Mouse (Mus musculus): Measurements from ENCODE around the gene Gm10382.
A peak's percentile ranks its signal among the peaks of the same experiment; 100 is the strongest.
"Not testable (repeated sequence)": the region's sequence is repeated elsewhere in the genome, so short reads cannot be mapped to it uniquely, and the experiment has no call there.

The Gm10382 gene

DNA sequence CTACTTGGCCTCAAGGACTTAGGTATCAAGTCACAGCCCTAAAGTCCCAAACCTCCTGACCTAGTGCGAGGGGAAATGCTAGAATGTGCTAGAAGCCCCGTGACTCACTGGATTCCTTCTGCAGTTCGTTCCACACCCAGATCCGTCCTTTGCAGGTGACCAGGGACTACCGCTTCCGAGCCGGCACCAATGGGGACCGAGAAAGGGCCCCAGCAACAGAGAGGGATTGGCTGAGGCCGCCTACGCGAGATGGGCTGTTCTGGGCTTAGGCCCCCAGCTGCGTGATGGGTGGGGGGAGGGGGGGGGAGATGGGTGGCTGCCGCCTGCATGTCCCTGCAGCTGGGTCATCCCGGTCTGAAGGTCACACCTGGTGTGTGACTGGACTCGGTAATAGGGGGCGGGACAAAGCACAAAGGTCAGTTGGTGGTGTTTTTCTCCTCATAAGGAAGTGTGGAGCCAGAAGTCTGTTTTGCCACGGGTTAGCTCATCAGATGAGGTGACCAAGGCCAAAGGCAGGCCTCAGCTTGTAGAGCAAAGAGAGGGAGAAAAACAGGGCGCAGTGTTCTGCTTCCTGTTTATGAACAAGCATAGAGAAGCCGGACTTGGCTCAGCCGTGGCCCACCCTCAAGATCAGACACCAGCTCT is 4.0 kb downstream of the Gm10382 start:
- peak; percentile 94 to 96 for DNase-seq (ENCODE audit: low spot score in 2 of 2)

DNA sequence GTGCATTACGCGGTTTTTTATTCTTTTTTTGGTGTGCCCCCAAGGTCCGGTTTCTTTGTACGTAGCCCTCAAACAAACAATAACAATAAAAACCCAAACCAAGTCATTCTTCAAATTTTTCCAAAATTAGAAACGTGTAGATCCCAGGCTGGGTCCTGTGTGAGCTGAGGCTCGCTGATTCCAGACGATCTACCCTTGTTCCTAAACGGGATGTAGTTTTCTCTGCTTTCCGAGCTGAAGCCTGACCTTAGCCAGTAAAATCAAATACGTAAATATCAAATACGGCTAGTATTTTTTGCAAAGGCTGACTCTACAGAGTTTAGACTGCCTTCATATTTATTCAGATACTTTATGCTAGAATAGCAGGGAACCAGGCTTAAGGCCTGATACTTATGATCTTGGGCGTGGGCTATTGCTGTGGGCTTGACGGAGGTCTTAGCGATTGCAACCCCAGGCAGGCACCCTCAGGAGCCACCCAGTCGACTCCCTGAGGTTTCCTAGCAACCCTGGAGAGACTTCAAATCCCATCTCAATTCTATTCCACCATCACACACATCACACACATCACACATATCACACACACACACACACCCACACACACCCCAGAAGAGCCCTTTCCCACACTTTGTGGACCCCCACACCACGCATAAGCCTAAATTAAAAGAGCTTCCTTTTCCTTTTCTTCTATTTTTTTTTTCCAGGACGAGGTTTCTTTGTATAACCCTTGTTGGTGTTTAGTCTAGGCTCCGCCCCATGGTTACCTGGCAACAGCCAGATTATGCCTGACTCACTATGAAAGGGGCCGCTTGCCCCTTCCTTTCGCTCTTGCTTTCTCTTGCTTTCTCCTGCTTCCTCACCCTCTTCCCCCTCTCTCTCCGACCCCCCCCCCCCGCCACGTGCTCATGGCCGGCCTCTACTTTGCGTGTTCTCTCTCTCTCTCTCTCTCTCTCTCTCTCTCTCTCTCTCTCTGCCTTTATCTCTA is 4.8 kb downstream of the Gm10382 start:
- peak; percentile 62 to 70 for DNase-seq (ENCODE audit: low spot score in 2 of 2)

DNA sequence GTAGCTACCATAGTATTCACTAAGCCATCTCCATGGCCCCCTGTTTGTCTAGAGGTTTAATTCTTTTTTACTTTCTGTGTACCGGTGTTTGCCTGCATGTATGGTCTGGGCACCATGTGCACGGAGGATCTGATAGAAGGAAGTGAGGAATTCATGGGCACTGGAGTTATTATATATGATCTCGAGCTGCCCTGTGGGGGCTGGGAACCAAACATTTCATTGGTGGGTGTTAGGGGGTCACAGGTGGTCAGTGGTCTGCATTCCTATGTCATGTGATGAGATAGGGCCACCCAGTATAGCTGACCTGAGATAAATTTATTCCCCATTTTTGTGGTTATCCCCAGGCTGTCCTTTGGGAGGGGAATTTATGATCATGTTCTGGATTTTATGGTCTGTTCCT is 5.9 kb downstream of the Gm10382 start:
- no peak for DNase-seq (ENCODE audit: low spot score in 2 of 2)

DNA sequence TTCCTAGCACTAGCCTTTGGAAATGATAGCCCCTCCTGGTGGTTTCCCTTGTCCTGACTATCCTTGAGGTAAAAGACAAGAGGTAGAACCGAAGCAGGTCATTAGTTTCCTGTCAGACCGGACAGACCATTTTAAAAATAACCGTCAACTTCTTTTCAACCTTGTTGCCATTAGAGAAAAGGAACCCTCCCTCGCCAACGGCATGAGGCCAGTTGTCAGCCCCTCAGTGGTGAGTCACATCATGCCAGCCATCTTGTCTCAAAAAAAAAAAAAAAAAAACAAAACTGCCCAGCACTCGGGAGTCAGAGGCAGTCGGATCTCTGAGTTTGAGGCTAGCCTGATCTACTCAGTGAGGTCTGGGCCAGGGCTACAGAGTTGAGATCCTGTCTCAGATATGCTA is 11.8 kb downstream of the Gm10382 start:
- no peak for DNase-seq (ENCODE audit: low spot score in 2 of 2)

DNA sequence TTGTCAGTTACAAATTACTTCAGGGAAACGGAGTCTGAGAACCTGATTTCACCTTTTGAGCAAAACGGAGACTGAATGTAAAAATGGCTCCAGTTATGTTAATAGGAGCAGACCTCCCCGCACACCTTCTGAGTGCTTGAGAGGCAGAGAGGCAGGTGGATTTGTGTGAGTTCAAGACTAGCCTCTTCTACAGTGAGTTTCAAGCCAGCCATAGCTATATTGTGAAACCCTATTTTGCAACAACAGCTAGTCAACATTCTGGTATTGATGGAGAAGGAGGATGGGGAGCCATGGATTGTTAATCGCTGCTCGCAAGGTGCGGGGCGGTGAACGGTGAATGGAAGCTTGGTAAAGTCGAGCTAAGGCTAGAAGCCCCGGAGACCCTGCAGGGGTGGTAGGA is 13.4 kb downstream of the Gm10382 start:
- DNase-seq (ENCODE audit: low spot score in 2 of 2) = no peak

DNA sequence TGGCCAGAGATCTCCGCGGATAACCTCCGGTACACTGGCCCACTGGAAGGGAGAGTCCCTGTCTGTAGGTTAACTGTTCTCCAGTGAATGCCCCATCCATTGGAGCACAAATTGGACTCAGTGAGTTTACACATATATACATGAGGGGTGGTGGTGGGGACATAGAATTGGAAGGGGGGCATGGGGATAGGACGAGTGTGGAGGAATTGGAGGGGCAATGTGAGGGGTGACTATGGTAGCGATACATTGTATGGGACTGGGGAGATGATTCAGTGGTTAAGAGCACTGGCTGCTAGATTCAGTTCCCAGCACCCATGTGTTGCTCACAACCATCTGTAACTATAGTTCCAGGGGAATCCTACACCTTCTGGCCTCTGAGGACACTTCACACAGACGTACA is 13.9 kb downstream of the Gm10382 start:
- DNase-seq (ENCODE audit: low spot score in 2 of 2) = no peak

DNA sequence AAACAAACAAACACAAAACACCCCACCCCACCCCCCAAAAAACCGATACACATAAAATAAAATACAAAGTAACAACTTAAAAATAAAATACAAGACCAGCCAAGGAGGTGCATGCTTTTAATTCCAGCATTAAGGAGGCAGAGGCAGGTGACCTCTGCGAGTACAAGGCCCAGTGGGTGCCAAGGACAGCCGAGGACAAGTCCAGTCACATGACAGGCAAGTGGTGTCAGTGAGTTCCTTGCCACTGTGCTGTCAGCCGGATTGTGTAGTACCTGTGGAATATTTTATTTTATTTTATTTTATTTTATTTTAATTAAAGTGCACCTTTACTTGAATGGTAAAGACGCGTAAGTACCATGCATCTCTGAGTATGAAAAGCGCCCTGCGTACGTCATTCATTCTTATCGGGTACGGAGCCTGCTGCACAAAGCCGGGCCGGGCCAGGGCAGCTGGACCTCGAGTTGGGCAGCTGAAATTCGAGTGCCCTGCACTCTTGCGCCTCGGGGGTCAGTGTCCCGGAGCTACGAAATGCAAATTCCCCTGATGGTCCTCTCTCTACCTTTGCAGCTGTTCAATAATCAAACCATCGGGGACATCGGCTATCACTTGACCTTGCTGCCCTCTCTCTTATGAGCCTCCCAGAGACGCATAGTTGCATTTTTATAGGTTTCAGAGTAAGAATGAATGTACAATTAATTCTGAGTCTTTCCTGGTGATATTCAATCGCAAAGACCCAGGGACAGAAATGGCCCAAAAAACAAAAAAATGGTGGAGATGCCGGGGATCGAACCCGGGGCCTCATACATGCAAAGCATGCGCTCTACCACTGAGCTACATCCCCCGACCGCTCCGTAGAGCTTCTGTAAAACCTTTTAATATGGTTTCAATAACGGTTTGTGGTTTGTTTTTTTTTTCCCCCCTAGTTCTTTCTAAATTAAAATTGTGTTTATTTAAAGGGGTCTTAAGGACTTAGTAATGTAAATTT is 14.7 kb downstream of the Gm10382 start:
- DNase-seq (ENCODE audit: low spot score in 2 of 2) = peak; percentile 49 to 61

DNA sequence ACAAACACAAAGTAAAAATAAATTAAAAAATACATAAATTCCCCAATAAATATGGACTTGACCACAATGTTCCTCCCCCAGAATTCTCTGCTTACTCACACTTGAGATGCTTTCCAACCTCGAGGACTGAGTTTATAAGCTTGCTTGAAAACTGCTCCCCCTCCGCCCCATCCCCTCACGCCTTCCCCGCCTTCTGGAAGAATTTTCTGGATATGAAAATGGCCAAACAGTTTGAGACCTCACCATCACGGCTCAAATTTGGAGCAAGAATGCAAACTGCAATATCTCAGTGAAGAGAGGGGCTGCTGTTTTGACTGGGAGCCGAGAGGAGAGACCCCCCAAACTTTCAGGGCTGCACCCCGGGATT is 15.4 kb downstream of the Gm10382 start:
- DNase-seq (ENCODE audit: low spot score in 2 of 2) = no peak

DNA sequence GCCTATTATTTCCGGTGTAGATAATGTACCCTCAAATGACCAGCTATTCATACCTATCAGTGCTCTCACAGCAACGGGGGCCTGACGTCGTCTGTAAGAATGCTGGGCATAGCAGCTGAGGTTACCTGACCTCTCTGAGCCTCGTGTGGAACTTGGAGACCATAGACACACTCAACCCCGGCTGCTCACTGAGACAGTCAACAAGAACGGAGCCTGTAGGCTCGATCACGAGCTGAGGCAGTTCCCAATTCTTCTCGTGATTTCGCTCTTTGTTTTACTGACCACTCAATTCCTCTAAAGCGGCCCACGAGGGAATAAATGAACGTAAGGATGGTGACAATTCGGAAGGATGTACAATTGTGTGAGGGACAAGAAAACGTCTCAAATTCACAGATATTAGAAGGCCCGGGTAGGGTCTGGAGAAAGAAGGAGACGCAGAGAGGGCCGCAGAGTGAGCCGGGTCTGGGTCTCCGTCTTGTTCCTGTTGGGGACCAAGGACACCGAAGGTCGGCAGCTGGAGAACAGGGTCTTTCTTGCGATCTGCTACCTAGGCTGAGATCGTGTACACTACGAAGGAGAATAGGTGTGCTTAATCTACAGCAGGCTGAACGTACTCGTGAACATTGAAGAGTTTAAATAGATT is 15.9 kb downstream of the Gm10382 start:
- DNase-seq (ENCODE audit: low spot score in 2 of 2) = peak; percentile 46 to 59

DNA sequence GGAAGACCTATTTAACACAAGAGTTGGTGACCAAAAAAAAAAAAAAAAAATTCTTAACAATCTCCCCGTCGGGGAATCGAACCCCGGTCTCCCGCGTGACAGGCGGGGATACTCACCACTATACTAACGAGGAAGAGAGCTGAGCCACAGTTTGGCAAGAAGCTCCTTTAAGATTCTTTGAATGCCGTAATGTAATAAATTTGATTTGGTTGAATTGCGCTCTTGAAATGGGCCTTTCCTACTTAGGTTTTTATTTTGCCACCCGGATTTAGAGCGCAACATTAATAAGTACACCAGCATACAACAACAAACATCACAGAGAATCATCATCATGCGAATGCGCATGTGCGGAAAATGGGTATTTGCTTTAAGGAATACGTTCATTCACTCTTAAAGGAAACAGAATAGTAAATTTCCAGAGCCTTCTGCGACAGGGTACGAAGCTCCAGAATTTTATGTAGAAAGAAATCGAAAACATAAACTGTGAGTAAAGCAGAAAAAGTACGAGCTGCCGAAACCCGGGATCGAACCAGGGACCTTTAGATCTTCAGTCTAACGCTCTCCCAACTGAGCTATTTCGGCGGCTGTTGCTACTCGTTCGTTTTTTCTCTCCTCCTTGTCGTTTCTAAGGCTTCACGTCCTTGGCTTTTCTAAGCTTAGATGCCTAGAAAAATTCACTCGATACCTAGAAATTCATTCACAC is 16.6 kb downstream of the Gm10382 start:
- peak; percentile 73 to 76 for DNase-seq (ENCODE audit: low spot score in 2 of 2)

DNA sequence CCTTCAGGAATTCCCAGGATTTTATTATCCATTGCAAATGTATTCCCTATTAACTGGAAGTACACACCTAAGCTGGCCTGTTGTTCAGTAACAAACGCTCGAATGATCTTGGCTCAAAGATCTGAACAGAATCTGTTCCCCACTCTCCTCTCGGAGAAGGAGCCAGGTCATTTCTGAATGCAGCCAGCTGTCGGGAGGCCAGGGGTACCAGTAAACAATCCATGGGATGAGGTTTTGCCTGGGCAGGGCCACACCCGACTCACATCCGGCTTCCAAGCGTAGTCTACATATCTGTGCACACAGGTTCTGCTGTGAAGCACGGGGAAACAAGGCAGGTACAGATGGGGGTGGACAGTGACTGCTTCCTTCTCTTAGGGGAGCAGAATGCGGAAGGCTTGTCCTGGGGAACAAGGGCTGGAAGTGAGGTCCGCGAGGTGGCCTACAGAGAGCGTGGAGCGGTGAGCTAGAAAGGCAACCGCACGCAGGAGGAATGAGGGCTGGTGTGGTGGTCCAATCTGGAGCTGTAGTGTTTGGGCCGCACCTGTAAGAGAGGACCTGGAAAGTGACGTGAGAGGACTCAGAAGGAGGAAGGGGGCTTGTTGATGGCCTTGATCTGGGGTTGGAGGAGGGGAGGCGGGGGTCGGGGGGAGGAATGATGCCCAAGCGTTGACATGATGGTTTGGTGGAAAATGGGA is 17.3 kb downstream of the Gm10382 start:
- peak in 1 of 2 experiments; percentile 51 for DNase-seq (ENCODE audit: low spot score in 2 of 2)

DNA sequence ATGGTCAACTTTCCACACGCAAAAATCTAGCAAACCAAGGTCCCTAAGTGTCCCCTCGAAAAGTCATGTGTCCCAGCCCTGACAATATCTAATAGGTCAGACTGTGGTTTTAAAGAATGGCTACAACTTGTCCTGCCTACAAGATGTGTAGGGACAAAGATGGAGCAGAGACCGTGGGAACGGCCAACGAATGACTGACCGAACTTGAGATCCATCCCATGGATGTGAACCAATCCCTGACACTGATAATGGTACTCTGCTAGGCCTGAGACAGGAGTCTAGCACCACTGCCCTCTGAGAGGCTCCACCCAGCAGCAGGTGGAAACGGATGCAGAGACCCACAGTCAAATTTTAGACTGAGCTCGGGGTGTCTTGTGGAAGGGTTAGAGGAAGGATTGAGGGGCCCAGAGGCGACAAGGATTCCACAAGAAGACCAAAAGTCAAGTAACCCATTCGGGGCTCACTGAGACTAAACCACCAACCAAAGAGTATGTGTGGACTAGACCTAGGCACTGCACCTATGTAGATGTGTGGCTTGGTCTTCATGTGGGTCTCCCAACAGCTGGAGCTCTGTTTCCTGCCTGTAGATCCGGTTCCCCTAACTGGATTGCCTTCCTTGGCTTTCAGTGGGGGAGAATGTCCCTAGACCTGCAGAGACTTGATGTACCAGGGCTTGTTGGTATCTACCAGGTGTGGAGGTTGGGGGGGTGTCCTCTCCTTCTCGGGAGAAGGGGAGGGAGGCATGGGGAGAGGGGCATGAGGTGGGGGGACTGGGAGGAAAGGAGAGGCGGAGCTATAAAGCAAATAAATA is 18.1 kb downstream of the Gm10382 start:
- no peak for DNase-seq (ENCODE audit: low spot score in 2 of 2)

DNA sequence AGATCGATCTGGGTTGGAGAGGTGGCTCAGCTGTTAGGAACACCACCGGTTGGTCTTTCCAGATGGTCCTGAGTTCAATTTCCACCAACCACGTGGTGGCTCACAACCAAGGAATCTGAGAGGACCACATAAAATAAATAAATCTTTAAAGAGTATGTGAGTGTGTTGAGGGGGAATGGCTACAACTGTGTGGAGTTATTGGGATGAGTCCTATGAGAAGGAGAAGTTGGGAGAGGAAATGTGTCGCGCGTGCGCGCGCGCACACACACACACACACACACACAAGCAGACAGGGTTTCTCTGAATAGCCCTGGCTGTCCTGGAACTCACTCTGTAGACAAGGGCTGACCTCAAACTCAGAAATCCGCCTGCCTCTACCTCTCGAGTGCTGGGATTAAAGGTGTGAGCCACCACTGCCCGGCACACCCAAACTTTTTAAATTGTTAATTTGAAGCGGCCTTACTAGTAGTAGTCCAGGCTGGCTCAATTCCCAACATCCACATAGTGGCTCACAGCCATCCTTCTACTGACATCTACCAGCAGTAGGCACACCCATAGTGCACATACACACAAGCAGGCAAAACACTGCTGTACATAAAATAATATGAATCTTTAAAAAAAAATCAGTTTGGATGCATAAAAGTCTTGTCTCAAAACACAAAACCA is 18.9 kb downstream of the Gm10382 start:
- DNase-seq (ENCODE audit: low spot score in 2 of 2) = no peak

DNA sequence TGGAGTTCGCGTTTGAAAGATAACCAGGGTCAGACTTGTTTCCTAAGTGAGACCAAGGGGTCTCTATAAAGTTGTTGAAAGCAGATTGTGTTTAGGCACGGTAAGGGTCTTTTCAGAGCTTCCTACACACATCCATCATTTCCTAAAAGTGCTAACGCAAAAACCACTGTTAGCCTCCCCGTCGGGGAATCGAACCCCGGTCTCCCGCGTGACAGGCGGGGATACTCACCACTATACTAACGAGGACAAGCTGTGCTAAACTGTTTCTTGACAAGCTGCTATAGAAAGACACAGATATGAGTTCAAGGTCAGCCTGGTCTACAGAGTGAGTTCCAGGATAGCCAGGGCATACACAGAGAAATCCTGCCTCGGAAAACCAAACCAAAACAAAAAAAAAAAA is 19.7 kb downstream of the Gm10382 start:
- DNase-seq (ENCODE audit: low spot score in 2 of 2) = peak; percentile 81 to 83

DNA sequence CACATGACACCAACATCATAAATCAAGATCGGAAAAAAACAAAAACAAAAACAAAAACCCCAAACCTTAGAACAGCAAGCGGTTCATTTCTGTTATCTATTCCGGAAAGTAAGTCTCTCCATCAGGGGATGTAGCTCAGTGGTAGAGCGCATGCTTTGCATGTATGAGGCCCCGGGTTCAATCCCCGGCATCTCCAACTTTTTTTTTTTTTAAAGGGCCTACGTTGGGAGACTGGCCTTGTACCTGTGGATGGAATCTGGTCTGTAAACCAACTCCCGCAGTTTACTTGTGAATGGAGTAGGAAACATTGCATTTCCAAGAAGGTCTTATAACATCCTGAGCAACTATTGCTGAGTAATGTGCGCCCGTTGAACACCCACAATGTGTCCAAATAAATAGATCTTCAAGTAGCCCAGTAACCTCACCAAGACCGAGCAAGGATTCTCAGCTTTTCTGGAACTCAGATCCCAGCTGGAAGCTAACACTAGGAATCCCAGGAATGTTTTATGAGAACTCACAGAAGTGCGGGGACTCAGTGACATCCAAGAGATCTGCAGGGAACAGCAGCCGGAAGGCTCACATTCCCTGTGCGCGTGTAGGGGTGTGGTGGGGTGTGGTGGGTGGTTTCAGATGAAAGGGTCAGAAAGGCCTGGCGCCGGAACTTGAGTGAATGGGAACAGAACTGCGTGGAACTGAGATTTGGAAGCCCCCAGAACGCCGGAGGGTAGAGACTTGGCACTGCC is 20.4 kb downstream of the Gm10382 start:
- no peak for DNase-seq (ENCODE audit: low spot score in 2 of 2)

DNA sequence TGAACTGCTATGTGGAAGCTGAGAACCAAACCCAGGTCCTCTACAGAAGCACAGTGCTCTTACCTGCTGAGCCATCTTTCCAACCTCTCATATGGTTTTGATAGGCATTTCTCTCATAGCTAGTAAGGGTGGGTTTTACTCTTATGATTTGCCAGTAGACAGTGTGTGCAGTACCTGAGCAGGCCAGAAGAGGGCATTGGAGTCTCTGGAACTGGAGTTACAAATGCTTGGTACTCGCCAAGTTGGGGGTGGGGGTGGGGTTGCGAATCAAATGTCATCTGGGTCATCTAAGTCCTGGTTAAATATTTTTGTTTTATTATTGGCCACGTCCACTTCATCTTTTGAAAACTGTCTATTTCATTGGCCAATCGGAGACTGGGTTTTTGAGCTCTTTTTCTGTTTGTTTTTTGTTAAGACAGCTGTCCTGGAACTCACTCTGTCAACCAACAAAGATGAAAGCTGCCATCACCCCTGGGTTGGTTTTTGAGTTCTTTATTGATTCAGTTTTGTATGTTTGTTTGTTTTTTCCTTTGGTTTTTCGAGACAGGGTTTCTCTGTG is 22.9 kb downstream of the Gm10382 start:
- DNase-seq (ENCODE audit: low spot score in 2 of 2) = peak; percentile 52 to 54

DNA sequence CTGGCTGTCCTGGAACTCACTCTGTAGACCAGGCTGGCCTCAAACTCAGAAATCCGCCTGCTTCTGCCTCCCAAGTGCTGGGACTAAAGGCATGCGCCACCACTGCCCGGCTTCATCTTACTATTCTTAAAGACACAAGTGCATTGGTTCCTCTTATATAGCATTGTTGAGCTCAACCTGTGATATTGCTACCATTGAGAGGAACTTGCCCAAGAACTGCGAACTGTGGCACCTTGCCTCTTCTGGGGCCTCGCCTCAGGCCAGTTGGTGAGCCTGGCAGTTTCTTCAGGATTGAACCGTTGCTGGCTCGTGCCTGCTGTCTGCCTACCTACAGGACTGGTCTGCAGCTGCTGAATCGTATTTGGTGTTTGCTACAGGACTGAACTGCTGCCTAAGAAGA is 23.4 kb downstream of the Gm10382 start:
- DNase-seq (ENCODE audit: low spot score in 2 of 2) = not testable (repeated sequence)

DNA sequence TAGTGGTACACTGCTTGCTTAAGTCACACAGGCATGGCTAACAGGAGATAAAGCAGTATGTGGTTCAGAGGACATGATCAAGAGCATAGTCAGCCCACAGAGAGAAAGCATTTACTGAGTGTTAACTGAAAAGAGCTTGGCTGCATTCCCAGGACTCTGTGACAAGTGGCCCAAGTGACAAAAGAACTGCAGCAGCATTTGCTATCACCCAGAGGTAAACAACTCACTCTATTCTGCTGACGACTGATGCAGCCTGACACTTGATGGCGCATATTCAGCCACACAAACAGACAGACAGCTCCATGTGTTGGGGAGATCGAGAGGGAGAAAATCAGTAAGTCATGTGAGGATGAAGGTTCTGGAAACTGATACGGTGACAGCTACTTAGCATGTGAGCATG is 24.6 kb downstream of the Gm10382 start:
- no peak for DNase-seq (ENCODE audit: low spot score in 2 of 2)

Measured in right cerebral cortex, postnatal 36 days (tissue).